Mouse (Mus musculus) forebrain, embryonic 11.5 days (tissue): ENCODE measurements around the gene Commd1. TPM values are rescaled to one million over a fixed set of nuclear protein-coding genes. Genes with fewer than 3 reads are reported as not detected.

ENCODE experiments used
- ATAC-seq: fragments of 200-750 bp; cut with Nextera tagmentation; replicated peaks from 2 replicates; pipeline ENCODE4 v1.8.0; 2017; ENCODE audit warnings: moderate TSS enrichment; ENCODE audit not compliant: low FRiP score
- DNase-seq: peaks from one replicate; pipeline ENCODE4 v3.0.0-alpha.2; 2017; ENCODE audit warnings: low spot score
- H3K27ac ChIP-seq: fragments of 300-500 bp; sonication (generic); 2 replicates; pipeline ENCODE4 v1.5.1; 2014; ENCODE audit warnings: low read depth, low read length
- H3K27me3 ChIP-seq: fragments of 300-500 bp; sonication (generic); 2 replicates; pipeline ENCODE4 v1.6.1; 2014; ENCODE audit warnings: mild to moderate bottlenecking, low read length, mixed read lengths; ENCODE audit not compliant: control insufficient read depth, insufficient read depth
- H3K36me3 ChIP-seq: fragments of 300-500 bp; sonication (generic); 2 replicates; pipeline ENCODE4 v1.6.1; 2014; ENCODE audit warnings: mild to moderate bottlenecking, low read length, moderate library complexity, mixed read lengths; ENCODE audit not compliant: control insufficient read depth, insufficient read depth
- H3K4me1 ChIP-seq: fragments of 300-500 bp; sonication (generic); replicated peaks from 2 replicates; pipeline ENCODE4 v1.6.1; 2014; ENCODE audit warnings: low read length, mixed read lengths; ENCODE audit not compliant: control insufficient read depth, insufficient read depth
- H3K4me2 ChIP-seq: fragments of 300-500 bp; sonication (generic); 2 replicates; pipeline ENCODE4 v1.6.1; 2014; ENCODE audit warnings: low read depth, mild to moderate bottlenecking, low read length, moderate library complexity, mixed read lengths; ENCODE audit not compliant: severe bottlenecking
- H3K4me3 ChIP-seq: fragments of 300-500 bp; sonication (generic); 2 replicates; pipeline ENCODE4 v1.5.1; 2014; ENCODE audit warnings: low read depth, low read length
- H3K9ac ChIP-seq: fragments of 300-500 bp; sonication (generic); 2 replicates; pipeline ENCODE4 v1.6.1; 2014; ENCODE audit warnings: low read length
- H3K9me3 ChIP-seq: fragments of 300-500 bp; sonication (generic); 2 replicates; pipeline ENCODE4 v1.6.1; 2016; ENCODE audit warnings: low read length, mixed read lengths; ENCODE audit not compliant: control insufficient read depth
- WGBS: fragments of 180-500 bp; shearing (Covaris S2); extraction: QIAGEN DNeasy Blood & Tissue Kit; methylation state at CpG from one replicate; pipeline ENCODE4 v1.1.7; 2014; 5-methylcytosine and 5-hydroxymethylcytosine counted together
- polyA plus RNA-seq: library from polyadenylated mRNA; unstranded; fragments of >200 nt; fragmentation: Nextera tagmentation; extraction: Ambion mirVana; gene quantifications from 2 replicates; pipeline ENCODE4 v1.2.1, GENCODE M21; 2014

Gene Commd1
- polyA plus RNA-seq, 1 experiment from 2014 or later = 399 TPM

- peak within 1 kb of the TSS; percentile 49 for H3K4me3 ChIP-seq
- peak within 1 kb of the TSS; percentile 52 for H3K9ac ChIP-seq
- 51% methylated on average over 56 of the region's 56 CpGs for WGBS
- peak; percentile 66 for DNase-seq
- no peaks in the 10 kb centered on the region for H3K27me3 ChIP-seq
- H3K9me3 ChIP-seq = peaks cover 9% of the 10 kb centered on the region; the same call in 1 of the 2 replicates
- peak within 1 kb of the TSS; percentile 66 for H3K4me2 ChIP-seq
- no peak within 1 kb of the TSS for H3K27ac ChIP-seq
- peak; percentile 69 for ATAC-seq
- no peaks in the 10 kb centered on the region; the same call in 1 of the 2 replicates for H3K4me1 ChIP-seq
- H3K36me3 ChIP-seq = no peaks in the 10 kb centered on the region; the same call in 1 of the 2 replicates
Measured at GRCm38 (mm10) chr11:22971835-22972709, 10.1 kb downstream of the Commd1 start, which contains the start of gene Zrsr1. Gene Zrsr1, plus strand, starts transcription at chr11:22972005.

GRCm38 (mm10) chr11:22970546-22970945, 11.6 kb downstream of the Commd1 start:
- Histone ChIP-seq H3K36me3 (no peaks in the 10 kb centered on the region; the same call in 1 of the 2 replicates), H3K27me3 (no peaks in the 10 kb centered on the region), H3K9ac (no peak overlapping the region), H3K27ac (no peak overlapping the region), H3K4me1 (no peaks in the 10 kb centered on the region; the same call in 1 of the 2 replicates), H3K4me3 (no peak overlapping the region), H3K9me3 (peaks cover 11% of the 10 kb centered on the region; the same call in 1 of the 2 replicates), H3K4me2 (no peak overlapping the region)
- 97% methylated on average over 1 of the region's 1 CpGs for WGBS
- ATAC-seq (no peak), DNase-seq (no peak)

DNA sequence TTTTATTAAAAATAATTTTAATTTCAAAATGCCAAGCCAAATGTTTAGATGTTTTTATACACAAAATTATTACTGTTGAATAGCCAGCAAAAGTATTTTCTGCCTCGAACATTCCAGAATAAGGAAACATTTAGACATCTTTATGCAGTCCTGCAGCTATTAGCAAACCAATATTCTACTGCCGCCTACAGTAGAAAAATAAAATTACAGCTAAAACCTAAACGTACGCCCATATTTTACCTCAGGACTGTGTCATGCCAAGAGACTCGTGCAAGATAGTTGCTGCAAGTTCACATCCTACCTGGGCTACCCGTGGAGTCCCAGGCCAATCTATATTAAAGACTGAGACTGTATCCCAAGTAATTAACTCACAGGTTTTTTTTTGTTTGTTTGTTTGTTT, 12.7 kb downstream of the Commd1 start:
- DNase-seq (no peak), ATAC-seq (no peak)
- H3K4me1 ChIP-seq = no peaks in the 10 kb centered on the region; the same call in 1 of the 2 replicates
- 76% methylated on average over 6 of the region's 6 CpGs for WGBS
- no peaks in the 10 kb centered on the region; the same call in 1 of the 2 replicates for H3K36me3 ChIP-seq
- H3K9ac ChIP-seq = no peak overlapping the region
- no peak overlapping the region for H3K27ac ChIP-seq
- no peak overlapping the region for H3K4me3 ChIP-seq
- H3K4me2 ChIP-seq = no peak overlapping the region
- H3K9me3 ChIP-seq = peaks cover 11% of the 10 kb centered on the region; the same call in 1 of the 2 replicates
- no peaks in the 10 kb centered on the region for H3K27me3 ChIP-seq

DNA sequence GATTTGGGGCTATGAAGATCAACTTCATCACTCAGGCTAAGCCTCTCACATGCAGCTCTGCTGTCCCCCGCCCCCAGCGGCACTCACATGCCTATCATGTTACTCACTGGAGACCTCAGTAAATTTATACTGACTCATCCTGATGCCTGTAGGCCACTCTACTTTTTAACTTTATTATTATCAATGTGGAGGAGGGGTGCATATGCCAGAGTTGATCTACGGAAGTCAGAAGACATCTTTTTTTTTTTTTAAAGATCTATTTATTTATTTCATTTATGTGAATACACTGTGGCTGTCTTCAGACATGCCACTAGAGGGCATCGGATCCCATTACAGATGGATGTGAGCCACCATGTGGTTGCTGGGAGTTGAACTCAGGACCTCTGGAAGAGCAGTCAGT, 16.7 kb downstream of the Commd1 start:
- no peak for DNase-seq
- WGBS = 85% methylated on average over 4 of the region's 4 CpGs
- Histone ChIP-seq H3K4me2 (no peak overlapping the region), H3K27me3 (no peaks in the 10 kb centered on the region), H3K27ac (no peak overlapping the region), H3K9ac (no peak overlapping the region), H3K9me3 (peaks cover 2% of the 10 kb centered on the region; the same call in 1 of the 2 replicates), H3K4me1 (no peaks in the 10 kb centered on the region), H3K36me3 (no peaks in the 10 kb centered on the region), H3K4me3 (no peak overlapping the region)
- ATAC-seq = no peak

DNA sequence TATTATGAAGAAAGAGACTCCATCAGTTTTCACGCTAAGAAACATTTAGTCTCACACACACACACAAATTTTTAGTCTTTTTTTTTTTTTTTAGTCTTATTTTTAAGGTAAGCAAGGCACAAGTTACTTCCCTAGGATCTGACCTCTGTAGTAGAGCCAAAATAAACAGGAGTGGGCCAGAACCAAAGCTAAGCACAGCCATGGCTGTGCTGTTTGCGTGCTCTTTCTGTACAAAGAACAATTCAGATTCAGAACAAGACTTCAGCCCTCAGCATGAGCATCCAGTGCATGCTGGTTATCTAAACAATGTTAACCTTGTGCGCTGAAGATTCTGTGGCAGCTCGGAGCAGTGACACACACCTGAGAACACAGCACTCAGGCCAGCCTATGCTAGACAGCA, 17.8 kb downstream of the Commd1 start:
- Histone ChIP-seq H3K9me3 (peaks cover 2% of the 10 kb centered on the region; the same call in 1 of the 2 replicates), H3K4me2 (no peak overlapping the region), H3K27me3 (no peaks in the 10 kb centered on the region), H3K9ac (no peak overlapping the region), H3K4me3 (no peak overlapping the region), H3K27ac (no peak overlapping the region), H3K4me1 (no peaks in the 10 kb centered on the region), H3K36me3 (no peaks in the 10 kb centered on the region)
- WGBS = 89% methylated on average over 4 of the region's 4 CpGs
- no peak for ATAC-seq
- no peak for DNase-seq

GRCm38 (mm10) chr11:22962101-22962500, 20.1 kb downstream of the Commd1 start:
- Histone ChIP-seq H3K27ac (no peak overlapping the region), H3K4me1 (no peaks in the 10 kb centered on the region), H3K9ac (no peak overlapping the region), H3K9me3 (peaks cover 2% of the 10 kb centered on the region; the same call in 1 of the 2 replicates), H3K36me3 (no peaks in the 10 kb centered on the region), H3K4me3 (no peak overlapping the region), H3K27me3 (no peaks in the 10 kb centered on the region), H3K4me2 (no peak overlapping the region)
- DNase-seq = no peak
- ATAC-seq = no peak
- WGBS = 87% methylated on average over 1 of the region's 1 CpGs

DNA sequence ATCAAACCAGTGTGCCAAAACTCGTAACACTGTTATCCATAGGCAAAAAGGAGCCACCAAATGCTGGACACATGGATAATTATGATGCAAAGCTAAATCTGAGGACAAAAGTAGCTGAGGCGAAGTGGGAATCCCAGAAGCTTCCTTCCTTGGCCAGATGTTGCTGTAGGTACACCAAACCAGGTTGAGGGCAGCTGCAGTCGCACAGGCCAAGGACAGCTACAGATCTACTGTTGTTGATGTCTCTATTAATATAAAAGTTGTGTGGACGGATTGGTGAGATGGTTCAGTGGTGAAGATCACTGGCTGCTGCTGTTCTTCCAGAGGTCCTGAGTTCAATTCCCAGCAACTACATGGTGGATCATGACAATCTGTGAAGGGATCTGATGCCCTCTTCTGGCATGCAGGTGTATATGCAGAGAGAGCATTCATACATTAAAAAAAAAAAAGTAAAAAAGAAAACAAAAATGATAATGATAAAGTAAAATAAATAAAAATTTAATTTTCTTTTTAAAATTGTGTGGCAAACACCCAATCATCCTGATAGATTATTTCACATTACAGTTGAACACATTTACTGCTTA, 24.3 kb downstream of the Commd1 start:
- 91% methylated on average over 4 of the region's 4 CpGs for WGBS
- H3K9ac ChIP-seq = no peak overlapping the region

DNA sequence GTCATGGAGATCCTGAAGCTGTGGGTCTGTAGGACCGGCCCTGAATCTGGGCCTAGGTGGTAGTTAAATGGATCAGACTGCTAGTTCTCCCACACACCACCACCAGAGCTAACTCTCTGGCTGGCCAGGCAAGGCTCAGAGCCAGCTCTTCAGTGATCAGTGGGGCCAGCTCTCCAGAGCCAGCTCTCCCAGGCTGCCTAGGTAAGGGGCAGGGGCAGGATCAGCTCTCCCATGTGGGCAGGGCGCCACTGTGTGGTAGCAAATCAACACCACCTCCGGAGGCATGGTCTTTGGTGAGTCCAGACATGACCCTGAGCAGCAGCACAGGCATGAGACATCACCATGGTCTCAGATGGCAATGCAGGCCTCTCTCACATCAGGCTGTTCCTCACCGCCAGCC, 25.4 kb downstream of the Commd1 start:
- peak; percentile 56 for DNase-seq
- 0 out of 2 replicates have a peak, but pooled peaks have one; percentile 39 for ATAC-seq

More for the DNA sequence above, 24.3 kb downstream of the Commd1 start:
- Histone ChIP-seq H3K27me3 (no peaks in the 10 kb centered on the region), H3K4me2 (no peak overlapping the region), H3K27ac (no peak overlapping the region), H3K36me3 (no peaks in the 10 kb centered on the region), H3K4me3 (no peak overlapping the region), H3K9me3 (no peaks in the 10 kb centered on the region), H3K4me1 (no peaks in the 10 kb centered on the region)
- DNase-seq = no peak
- no peak for ATAC-seq

More for the DNA sequence above, 25.4 kb downstream of the Commd1 start:
- Histone ChIP-seq H3K4me1 (no peaks in the 10 kb centered on the region), H3K9me3 (no peaks in the 10 kb centered on the region), H3K27ac (no peak overlapping the region), H3K36me3 (no peaks in the 10 kb centered on the region), H3K27me3 (no peaks in the 10 kb centered on the region), H3K4me3 (no peak overlapping the region), H3K4me2 (no peak overlapping the region), H3K9ac (no peak overlapping the region)
- 69% methylated on average over 4 of the region's 4 CpGs for WGBS
